Mouse (Mus musculus): ENCODE data around the gene Arhgef40.

- TF ChIP-seq CTCF (IDR thresholded peaks at IDR 0.05; ENCODE audit: borderline replicate concordance, insufficient read depth, low read length): no peak
- no peak for TF ChIP-seq POLR2A (IDR thresholded peaks at IDR 0.05; ENCODE audit: low read depth, low read length)
Observed at GRCm38 (mm10) chr14:52009841-52010240, 25.3 kb downstream of the Arhgef40 start.

All from embryonic fibroblast, embryonic 13.5 days (primary cell).